Mouse (Mus musculus) frontal cortex, postnatal 10 days (tissue): ENCODE measurements around the gene Gm17571.

Experiments used
- DNase-seq, 2 experiments: peaks; one replicate each; pipeline ENCODE4 v3.0.0; 2022; ENCODE audit warnings: low spot score in 2 of 2, mixed read lengths in 1 of 2

Gene Gm17571

GRCm38 (mm10) chr9:13455231-13455630 is 8.7 kb upstream of the Gm17571 start:
- DNase-seq = no peak

DNA sequence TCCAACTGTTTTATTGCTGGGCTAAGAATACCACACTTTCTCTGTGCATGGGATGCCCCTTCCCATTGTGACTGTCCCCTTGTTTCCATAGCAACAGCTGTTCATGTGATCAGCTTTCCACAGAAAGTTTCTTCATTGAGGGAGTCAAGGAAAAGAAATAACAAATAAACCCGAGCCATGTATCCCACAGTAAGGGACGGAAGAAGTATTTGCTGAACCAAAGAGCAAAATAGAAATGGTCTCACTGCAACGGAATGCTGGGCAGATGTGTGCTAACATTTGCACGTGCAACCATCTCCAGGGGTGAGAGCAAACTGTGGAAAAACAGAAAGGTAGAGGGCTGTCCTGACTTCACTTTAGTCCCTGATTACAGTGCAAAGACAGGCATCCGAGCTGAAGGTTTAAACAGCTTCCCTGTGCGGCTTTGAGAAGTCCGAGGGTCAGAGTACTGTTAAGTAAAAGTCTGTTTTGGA is 8.1 kb upstream of the Gm17571 start:
- DNase-seq = no peak

GRCm38 (mm10) chr9:13448716-13449115 is 2.2 kb upstream of the Gm17571 start:
- DNase-seq = no peak

- DNase-seq = no peak
Measured at GRCm38 (mm10) chr9:13446236-13446635, 317 bp downstream of the Gm17571 start.

DNA sequence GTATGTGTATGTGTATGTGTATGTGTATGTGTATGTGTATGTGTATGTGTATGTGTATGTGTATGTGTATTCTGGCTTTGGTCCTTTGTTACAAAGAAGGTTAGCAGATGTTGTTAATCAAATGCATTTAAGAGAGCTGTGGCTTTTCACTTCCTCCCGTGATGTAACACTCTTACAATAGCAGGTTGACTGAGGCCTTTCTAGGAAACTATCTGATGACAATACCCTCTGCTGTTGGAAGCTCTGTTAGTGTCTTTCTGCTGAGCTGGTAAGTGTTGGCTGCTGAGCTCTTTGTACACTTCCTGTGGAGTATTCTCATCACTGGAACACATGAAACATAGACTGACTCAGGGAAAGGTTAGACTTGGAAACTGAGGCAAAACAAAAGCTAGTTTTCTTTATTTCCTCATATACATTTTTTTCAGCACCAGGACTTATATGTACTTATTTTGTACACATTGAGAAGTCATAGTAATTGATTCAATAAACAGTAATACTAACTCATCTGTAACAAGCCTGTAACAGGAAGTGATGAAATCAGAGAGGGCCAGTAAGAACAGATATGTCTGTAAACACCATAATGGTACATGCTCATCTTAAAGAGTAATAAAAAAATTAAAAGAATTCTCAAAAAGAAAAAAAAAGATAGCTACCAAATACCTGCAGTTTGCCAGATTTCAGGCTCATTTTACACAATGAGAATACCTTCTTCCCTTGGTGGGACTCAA is 2.9 kb downstream of the Gm17571 start:
- DNase-seq = no peak

DNA sequence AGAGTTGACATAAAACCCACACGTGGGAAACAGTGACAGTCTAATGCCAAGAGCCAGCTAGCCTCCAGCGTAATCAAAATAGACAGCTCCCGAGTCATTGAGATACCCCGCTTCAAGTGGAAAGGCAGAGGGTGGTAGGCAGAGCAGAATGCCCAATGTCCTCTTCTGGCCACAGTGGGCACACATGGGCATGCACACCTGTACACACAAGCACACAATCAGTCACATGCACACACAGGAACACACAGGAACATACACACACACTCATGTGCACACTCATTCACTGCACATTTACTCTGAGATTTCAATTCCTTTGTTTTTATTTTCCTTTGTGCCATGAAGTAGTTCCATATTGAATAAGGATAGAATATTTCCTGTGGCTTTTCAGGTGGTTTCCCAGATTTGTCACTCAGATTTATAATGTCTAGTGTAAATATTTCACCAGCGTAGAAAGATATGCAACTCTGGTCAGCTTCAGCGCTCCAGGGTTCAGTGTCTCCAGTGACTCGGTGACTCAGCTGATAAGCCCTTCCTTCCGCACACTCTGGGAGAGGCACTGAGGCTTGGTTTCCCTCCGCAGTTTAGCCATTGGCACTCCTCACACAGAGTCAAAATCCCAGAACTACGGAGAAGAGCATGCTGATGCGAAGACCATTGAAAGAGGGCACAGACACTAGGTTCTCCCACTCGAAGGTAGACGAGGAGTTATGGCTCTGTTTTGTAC is 4.4 kb downstream of the Gm17571 start:
- no peak for DNase-seq

- no peak for DNase-seq
Measured at GRCm38 (mm10) chr9:13440911-13441310, 5.6 kb downstream of the Gm17571 start.

- DNase-seq = no peak
Measured at GRCm38 (mm10) chr9:13433501-13434090, 13.0 kb downstream of the Gm17571 start.

DNA sequence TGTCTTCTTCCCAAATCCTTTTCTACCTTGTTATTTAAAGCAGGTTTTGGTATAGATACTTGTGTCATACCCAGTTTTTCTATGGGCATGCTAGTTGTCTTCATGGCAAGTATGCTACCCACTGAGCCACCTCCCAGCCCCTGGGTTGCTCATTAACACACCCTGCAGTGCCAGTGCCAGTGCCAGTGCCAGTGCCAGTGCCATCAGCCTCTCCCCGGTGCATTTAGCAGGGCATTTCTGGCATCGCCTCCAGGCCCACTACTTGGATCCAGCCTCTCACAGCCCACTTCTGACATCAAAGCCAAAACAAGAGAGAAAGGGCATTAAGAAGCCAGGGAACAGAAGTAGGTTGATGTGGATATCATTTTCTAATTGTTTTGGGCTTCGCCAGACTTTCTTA is 14.9 kb downstream of the Gm17571 start:
- no peak for DNase-seq

GRCm38 (mm10) chr9:13430744-13431143 is 15.8 kb downstream of the Gm17571 start:
- DNase-seq = no peak

DNA sequence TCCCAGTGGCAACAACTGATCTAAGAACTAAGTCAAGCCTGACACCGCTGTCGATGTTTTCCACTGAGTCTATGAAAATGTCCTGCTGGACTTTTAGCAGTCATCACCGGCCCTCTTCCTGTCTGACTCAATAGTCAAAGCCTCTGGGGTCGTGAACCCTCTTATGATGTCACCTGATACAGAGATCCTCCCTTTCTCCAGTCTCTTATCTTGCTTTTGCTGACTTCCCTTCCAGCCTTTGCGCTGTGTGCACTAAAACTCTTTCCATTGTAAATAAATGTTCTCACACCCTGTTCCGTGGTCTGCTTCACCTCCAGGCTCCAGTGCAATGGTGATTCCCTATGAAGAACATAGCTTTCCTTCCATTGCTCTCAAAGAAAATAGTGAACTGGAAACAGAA is 16.3 kb downstream of the Gm17571 start:
- DNase-seq = no peak

- no peak for DNase-seq
Measured at GRCm38 (mm10) chr9:13429477-13430125, 17.0 kb downstream of the Gm17571 start.

DNA sequence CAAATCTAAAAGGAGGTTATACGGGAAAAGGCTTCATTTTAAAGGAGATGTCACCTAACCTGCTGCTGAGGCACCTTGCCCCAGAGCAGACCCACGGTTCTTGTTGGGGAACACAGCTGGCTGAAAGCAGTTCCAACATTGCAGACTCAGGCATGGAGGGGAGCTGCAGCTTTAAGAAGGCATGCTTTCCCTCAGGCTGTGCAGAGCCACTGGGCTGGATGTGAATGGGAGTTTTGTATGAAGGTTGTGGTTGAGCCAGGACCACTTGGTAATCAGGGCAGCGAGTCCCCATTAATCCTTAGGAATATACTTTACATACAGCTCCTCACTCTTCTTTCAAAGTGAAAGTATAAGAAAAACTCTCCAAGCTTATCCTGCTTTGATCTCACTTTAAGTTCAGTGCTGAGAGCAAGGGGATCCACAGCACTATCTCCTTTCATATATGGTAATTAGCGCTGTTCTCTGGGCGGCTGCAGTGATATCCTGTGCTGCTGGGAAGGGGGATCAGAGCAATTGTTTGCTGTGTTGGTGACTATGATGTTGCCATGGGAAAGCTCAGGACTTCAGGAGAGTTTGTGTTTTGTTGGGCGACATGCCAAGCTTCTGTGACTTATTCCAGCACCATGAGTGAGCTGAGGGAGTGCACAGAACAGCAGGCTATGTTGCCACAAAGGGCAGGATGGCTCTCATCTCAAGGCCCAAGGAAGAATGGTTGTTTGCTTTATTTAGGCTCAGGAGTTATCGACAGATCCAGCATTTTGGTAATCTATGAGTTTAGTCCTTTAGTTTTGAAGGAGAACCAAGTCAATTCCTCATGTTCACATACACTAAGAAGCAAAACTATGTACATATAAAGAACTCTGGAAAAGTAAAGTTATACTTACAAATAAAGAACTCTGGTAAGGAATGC is 21.3 kb downstream of the Gm17571 start:
- DNase-seq = peak; percentile 45 to 66

- no peak for DNase-seq
Measured at GRCm38 (mm10) chr9:13414230-13414766, 32.3 kb downstream of the Gm17571 start.
